Mouse (Mus musculus) Patski (cell line): ENCODE measurements at regions not wholly inside any gene's neighbourhood (a gene's known extent, or its start where the extent isn't known, plus 50 kb on each side); places are given as distances from the start of the nearest gene placed in this dataset.

ENCODE experiments used
- ATAC-seq: fragments of 100-300 bp; one replicate; pipeline ENCODE4 v1.8.0; 2021
- CTCF ChIA-PET: fragments of 350-600 bp; sonication (Branson Sonifier 250); formaldehyde crosslinking; loops from one replicate; lab custom pipeline; 2022; ENCODE audit warnings: inconsistent platforms; lab: Charles Lee
- POLR2A ChIA-PET: fragments of 350-600 bp; sonication (Branson Sonifier 250); formaldehyde crosslinking; loops from one replicate; lab custom pipeline; 2022; ENCODE audit warnings: antibody characterized with exemption, inconsistent platforms; lab: Charles Lee
- DNase-seq: peaks from one replicate; pipeline ENCODE4 v3.0.0-alpha.2; 2011; ENCODE audit warnings: low read depth, low spot score
- H3K27me3 ChIP-seq: fragments of 371-371 bp; one replicate; pipeline ENCODE4 v1.5.1; 2021
- CTCF ChIP-seq: fragments of 100-300 bp; IDR thresholded peaks from one replicate; pipeline ENCODE4 v1.5.1; 2021
- in situ Hi-C: fragments of 300-500 bp; cut with MboI; formaldehyde crosslinking; loops from 3 replicates; pipeline ENCODE4 v1.11.1; 2018; ENCODE audit warnings: low pct_unique_long_range_greater_than_20kb, mixed read lengths

DNA sequence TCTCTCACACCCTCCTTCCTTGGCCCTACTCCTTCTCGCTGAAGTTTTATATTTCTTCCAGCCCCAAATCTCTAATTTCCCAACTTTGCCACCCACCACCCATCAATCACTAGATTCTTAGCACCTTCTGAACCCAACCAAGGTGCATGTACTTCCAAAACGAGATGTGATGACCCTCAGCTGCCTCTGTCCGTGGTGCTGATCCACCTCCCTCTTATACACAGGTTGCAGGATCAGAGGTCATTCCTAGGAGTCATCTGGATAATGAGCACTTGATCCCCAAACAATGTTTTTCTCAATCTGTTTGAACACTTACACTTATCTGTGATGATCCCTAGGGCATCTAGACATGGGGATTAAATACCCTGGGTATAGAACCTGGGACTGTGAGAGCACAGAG lies 156.5 kb downstream of the Dhx35 start:
- no peak for TF ChIP-seq CTCF
- ChIA-PET CTCF (no interaction called here), POLR2A (no interaction called here)
- H3K27me3 ChIP-seq: peaks cover 5% of the 10 kb centered on the region
- DNase-seq: no peak
- no peak for ATAC-seq
- in situ Hi-C loops: no loop called here

- ChIA-PET CTCF (no interaction called here), POLR2A (no interaction called here)
- peaks cover 11% of the 10 kb centered on the region for H3K27me3 ChIP-seq
- no peak for TF ChIP-seq CTCF
- ATAC-seq (no peak), DNase-seq (no peak)
- in situ Hi-C loops: no loop called here
These were observed 162.3 kb downstream of the Dhx35 start for GRCm38 (mm10) chr2:158956888-158957287.

GRCm38 (mm10) chr2:158965003-158965665 lies 170.5 kb downstream of the Dhx35 start:
- ChIA-PET CTCF (interaction anchor here (2.0 kb wide), 1 partner anchor 11 kb away, joined by 5 read pairs; no protein-coding TSS in a partner anchor), POLR2A (no interaction called here)
- ATAC-seq: no peak
- DNase-seq: no peak
- in situ Hi-C loops: no loop called here
- TF ChIP-seq CTCF: no peak
- no peaks in the 10 kb centered on the region for H3K27me3 ChIP-seq

GRCm38 (mm10) chr2:158972178-158972577 lies 177.6 kb downstream of the Dhx35 start:
- POLR2A ChIA-PET: no interaction called here
- CTCF ChIA-PET: no interaction called here
- no peak for TF ChIP-seq CTCF
- DNase-seq: no peak
- in situ Hi-C loops: no loop called here
- ATAC-seq: no peak
- H3K27me3 ChIP-seq: no peaks in the 10 kb centered on the region

DNA sequence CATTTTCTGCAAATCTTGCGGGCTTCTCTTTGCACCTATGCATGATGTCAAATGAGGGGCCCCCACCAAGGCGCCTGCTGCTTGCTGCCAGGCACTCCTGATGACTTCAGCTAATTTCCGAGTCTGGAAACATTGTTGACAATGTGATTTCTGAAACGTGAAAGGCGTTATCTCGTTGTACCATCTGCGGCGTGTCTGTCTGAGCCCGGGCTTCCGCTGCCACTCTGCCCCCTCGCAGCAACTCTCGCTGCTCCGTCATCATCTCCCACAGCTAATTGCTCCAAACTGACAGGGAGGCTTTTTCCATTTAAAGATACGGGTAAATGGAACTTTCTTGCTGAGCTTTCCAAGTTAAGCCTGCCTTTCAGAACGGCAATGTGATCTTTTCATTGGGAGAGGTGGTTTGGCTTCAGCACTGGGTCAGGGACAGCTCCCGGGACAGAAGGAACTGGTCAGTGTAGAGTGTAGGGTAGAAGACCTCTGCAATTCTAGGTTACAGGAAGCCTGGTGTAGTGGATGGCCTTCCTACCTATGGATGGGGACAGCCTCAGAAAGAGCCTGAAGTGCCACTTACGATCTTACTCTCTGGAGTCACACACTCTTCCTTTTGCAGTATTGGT lies 191.0 kb downstream of the Dhx35 start:
- TF ChIP-seq CTCF: no peak
- in situ Hi-C loops: no loop called here
- ChIA-PET POLR2A (no interaction called here), CTCF (no interaction called here)
- no peak for DNase-seq
- no peak for ATAC-seq
- H3K27me3 ChIP-seq: no peaks in the 10 kb centered on the region

GRCm38 (mm10) chr2:159002481-159003186 lies 208.0 kb downstream of the Dhx35 start:
- ATAC-seq (no peak), DNase-seq (no peak)
- peaks cover 11% of the 10 kb centered on the region for H3K27me3 ChIP-seq
- ChIA-PET CTCF (no interaction called here), POLR2A (no interaction called here)
- TF ChIP-seq CTCF: no peak
- in situ Hi-C loops: no loop called here

- no peak for ATAC-seq
- CTCF ChIA-PET: no interaction called here
- TF ChIP-seq CTCF: no peak
- H3K27me3 ChIP-seq: peaks cover 11% of the 10 kb centered on the region
- POLR2A ChIA-PET: no interaction called here
- in situ Hi-C loops: no loop called here
- no peak for DNase-seq
These were observed 208.5 kb downstream of the Dhx35 start for GRCm38 (mm10) chr2:159003187-159003497.

GRCm38 (mm10) chr2:159004417-159004816 lies 209.8 kb downstream of the Dhx35 start:
- ChIA-PET CTCF (no interaction called here), POLR2A (no interaction called here)
- ATAC-seq (no peak), DNase-seq (no peak)
- no peak for TF ChIP-seq CTCF
- in situ Hi-C loops: no loop called here
- peaks cover 11% of the 10 kb centered on the region for H3K27me3 ChIP-seq

DNA sequence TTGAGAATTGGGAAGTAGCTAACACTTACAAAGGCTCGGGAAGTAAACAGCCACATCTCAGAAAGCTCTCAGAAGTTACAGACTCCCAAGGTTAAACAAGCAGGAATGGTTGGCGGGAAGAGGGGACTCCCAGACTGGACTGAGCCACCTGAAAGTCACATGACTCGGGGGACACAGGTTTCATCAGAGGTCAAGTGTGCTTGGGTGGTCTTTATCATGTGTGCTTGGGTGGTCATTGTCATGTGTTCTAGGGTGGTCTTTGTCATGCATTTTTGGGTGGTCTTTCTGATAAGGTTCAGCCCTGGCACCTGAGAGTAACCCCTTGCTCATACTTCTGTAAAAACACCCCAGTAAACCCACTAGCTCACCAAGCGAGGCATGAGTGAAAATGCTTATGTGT lies 218.1 kb downstream of the Dhx35 start:
- ChIA-PET POLR2A (no interaction called here), CTCF (no interaction called here)
- in situ Hi-C loops: no loop called here
- DNase-seq (no peak), ATAC-seq (no peak)
- TF ChIP-seq CTCF: no peak
- H3K27me3 ChIP-seq: no peaks in the 10 kb centered on the region

DNA sequence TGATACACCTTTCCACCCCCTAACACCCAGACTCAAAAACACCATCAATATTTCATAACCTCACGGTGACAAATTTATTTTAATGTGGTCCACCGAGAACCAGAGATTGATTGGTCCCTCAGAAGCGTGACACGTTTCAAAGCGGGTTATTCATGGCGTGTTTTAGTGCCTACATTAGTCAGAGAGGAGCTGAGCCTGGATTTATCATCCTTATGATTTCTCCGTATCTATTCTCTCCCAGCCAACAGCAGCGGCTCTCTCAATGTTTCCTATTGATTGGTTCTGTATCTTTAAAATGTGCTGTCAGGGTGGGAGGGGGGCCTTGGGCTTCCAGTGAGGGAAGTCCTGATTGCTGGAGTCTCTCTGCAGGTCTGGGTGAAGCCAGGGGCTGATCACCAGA lies 219.9 kb downstream of the Dhx35 start:
- in situ Hi-C loops: no loop called here
- ChIA-PET POLR2A (no interaction called here), CTCF (no interaction called here)
- ATAC-seq: no peak
- TF ChIP-seq CTCF: no peak
- DNase-seq: no peak
- H3K27me3 ChIP-seq: no peaks in the 10 kb centered on the region

DNA sequence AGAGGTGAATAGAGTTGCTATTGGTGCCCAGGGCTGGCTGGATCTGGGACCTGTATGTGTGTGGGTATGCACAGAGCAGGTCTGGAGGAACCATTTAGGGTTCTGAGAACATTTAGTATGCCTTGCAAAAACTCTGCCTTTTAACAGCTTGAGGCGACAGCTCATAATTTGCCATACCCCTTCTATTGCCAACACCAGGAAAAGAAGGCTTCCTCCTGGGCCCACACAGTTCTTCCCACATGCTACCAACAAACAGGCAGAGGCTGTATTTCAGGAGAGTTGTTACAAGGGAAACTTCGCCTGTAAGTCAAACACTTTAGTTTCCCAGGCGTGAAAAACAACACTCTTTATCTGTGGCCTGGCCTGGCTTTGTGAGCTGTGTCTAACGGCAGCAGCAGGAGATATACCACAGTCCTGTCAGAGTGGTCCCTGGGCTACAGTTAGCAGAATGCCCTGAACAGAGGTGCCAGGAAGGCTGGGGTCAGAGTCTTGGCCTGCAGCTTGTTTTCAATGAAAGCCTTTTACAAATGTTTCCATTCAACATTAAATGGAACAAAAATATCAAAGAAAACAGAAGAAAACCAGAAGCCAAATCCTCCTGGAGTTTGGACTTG lies 225.4 kb downstream of the Dhx35 start:
- ChIA-PET POLR2A (no interaction called here), CTCF (no interaction called here)
- TF ChIP-seq CTCF: no peak
- no peak for DNase-seq
- no peaks in the 10 kb centered on the region for H3K27me3 ChIP-seq
- no peak for ATAC-seq
- in situ Hi-C loops: no loop called here
